Mouse (Mus musculus) liver, embryonic 13.5 days (tissue): ENCODE measurements around the gene Camta2. TPM values are rescaled to one million over a fixed set of nuclear protein-coding genes. Genes with fewer than 3 reads are reported as not detected.
A peak's percentile ranks its signal among the peaks of the same experiment; 100 is the strongest.

Source experiments
- ATAC-seq: fragments of 200-750 bp; cut with Nextera tagmentation; 2 replicates; pipeline ENCODE4 v1.8.0; 2017; ENCODE audit warnings: low read depth, mild to moderate bottlenecking, moderate number of reproducible peaks, moderate library complexity
- DNase-seq: peaks from one replicate; pipeline ENCODE4 v3.0.0; 2022
- H3K27ac ChIP-seq: fragments of 300-500 bp; sonication (generic); 2 replicates; pipeline ENCODE4 v1.5.1; 2015; ENCODE audit warnings: moderate library complexity, mild to moderate bottlenecking, inconsistent platforms
- H3K27me3 ChIP-seq: fragments of 300-500 bp; sonication (generic); 2 replicates; pipeline ENCODE4 v1.6.1; 2015; ENCODE audit warnings: mild to moderate bottlenecking, inconsistent platforms
- H3K36me3 ChIP-seq: fragments of 300-500 bp; sonication (generic); 2 replicates; pipeline ENCODE4 v1.6.1; 2015; ENCODE audit warnings: mild to moderate bottlenecking, inconsistent platforms
- H3K4me1 ChIP-seq: fragments of 300-500 bp; sonication (generic); replicated peaks from 2 replicates; pipeline ENCODE4 v1.6.1; 2015; ENCODE audit warnings: inconsistent platforms
- H3K4me2 ChIP-seq: fragments of 300-500 bp; sonication (generic); 2 replicates; pipeline ENCODE4 v1.6.1; 2015; ENCODE audit warnings: inconsistent platforms, mild to moderate bottlenecking, moderate library complexity
- H3K4me3 ChIP-seq: fragments of 300-500 bp; sonication (generic); replicated peaks from 2 replicates; pipeline ENCODE4 v1.5.1; 2015; ENCODE audit warnings: mild to moderate bottlenecking, inconsistent platforms
- H3K9ac ChIP-seq: fragments of 300-500 bp; sonication (generic); 2 replicates; pipeline ENCODE4 v1.6.1; 2015; ENCODE audit warnings: mild to moderate bottlenecking, inconsistent platforms
- H3K9me3 ChIP-seq: fragments of 300-500 bp; sonication (generic); replicated peaks from 2 replicates; pipeline ENCODE4 v1.6.1; 2016; ENCODE audit warnings: inconsistent platforms
- WGBS: fragments of 180-500 bp; shearing (Covaris S2); methylation state at CpG from one replicate; pipeline ENCODE4 v1.1.7; 2015; ENCODE audit not compliant: insufficient replicate concordance; 5-methylcytosine and 5-hydroxymethylcytosine counted together
- polyA plus RNA-seq: library from polyadenylated mRNA; unstranded; fragments of >200 nt; fragmentation: Nextera tagmentation; extraction: Ambion mirVana; gene quantifications from 2 replicates; pipeline ENCODE4 v1.2.1, GENCODE M21; 2015

The Camta2 gene
- polyA plus RNA-seq, result 2.8 and 3.6 TPM in 2 replicates

- WGBS, result 0% methylated on average over 53 of the region's 55 CpGs
- Histone ChIP-seq H3K36me3 (peaks cover 15% of the 10 kb centered on the region), H3K27ac (peak within 1 kb of the TSS; percentile 74), H3K4me2 (peak within 1 kb of the TSS; percentile 96), H3K27me3 (0 out of 2 replicates have a peak, but pooled peaks cover 3% of the 10 kb centered on the region), H3K4me3 (peak within 1 kb of the TSS; percentile 81), H3K4me1 (peaks cover 30% of the 10 kb centered on the region), H3K9me3 (no peaks in the 10 kb centered on the region), H3K9ac (peak within 1 kb of the TSS; percentile 87)
- peak; percentile 71 for ATAC-seq
- peak; percentile 70 for DNase-seq
These were observed at the start of gene Camta2 for GRCm38 (mm10) chr11:70687601-70688199. TSS of gene Camta2 (minus strand) at chr11:70688105.

- ATAC-seq (no peak), DNase-seq (no peak)
- H3K4me2 ChIP-seq, result no peak overlapping the region
- peaks cover 3% of the 10 kb centered on the region for H3K4me1 ChIP-seq
- H3K27ac ChIP-seq, result no peak overlapping the region
- no peak overlapping the region for H3K4me3 ChIP-seq
- peaks cover 32% of the 10 kb centered on the region for H3K27me3 ChIP-seq
- H3K9me3 ChIP-seq, result no peaks in the 10 kb centered on the region
- 48% methylated on average over 5 of the region's 5 CpGs for WGBS
- peaks cover 2% of the 10 kb centered on the region; the same call in 1 of the 2 replicates for H3K36me3 ChIP-seq
- no peak overlapping the region for H3K9ac ChIP-seq
These were observed 45.4 kb upstream of the Camta2 start for GRCm38 (mm10) chr11:70733256-70733655.

- no peak for DNase-seq
- Histone ChIP-seq H3K9me3 (no peaks in the 10 kb centered on the region), H3K4me1 (no peaks in the 10 kb centered on the region; the same call in none of the 2 replicates), H3K4me2 (no peak overlapping the region), H3K4me3 (no peak overlapping the region), H3K36me3 (peaks cover 18% of the 10 kb centered on the region), H3K27me3 (peaks cover 20% of the 10 kb centered on the region), H3K9ac (no peak overlapping the region), H3K27ac (peak overlapping the region; percentile 39; the same call in 1 of the 2 replicates)
- no peak for ATAC-seq
- WGBS, result 57% methylated on average over 5 of the region's 5 CpGs
These were observed 43.3 kb upstream of the Camta2 start for GRCm38 (mm10) chr11:70731178-70731577.

- H3K27ac ChIP-seq, result peak overlapping the region; percentile 39
- H3K4me1 ChIP-seq, result no peaks in the 10 kb centered on the region; the same call in none of the 2 replicates
- H3K36me3 ChIP-seq, result peaks cover 24% of the 10 kb centered on the region
- H3K9ac ChIP-seq, result no peak overlapping the region
- no peak for DNase-seq
- WGBS, result 59% methylated on average over 9 of the region's 9 CpGs
- no peak overlapping the region for H3K4me2 ChIP-seq
- no peaks in the 10 kb centered on the region for H3K9me3 ChIP-seq
- ATAC-seq, result peak; percentile 54; the same call in 1 of the 2 replicates
- peaks cover 18% of the 10 kb centered on the region for H3K27me3 ChIP-seq
- no peak overlapping the region for H3K4me3 ChIP-seq
These were observed 42.6 kb upstream of the Camta2 start for GRCm38 (mm10) chr11:70730427-70731038.

- peaks cover 44% of the 10 kb centered on the region for H3K36me3 ChIP-seq
- WGBS, result 39% methylated on average over 5 of the region's 5 CpGs
These were observed 39.5 kb upstream of the Camta2 start for GRCm38 (mm10) chr11:70727385-70727784.

GRCm38 (mm10) chr11:70726585-70726984, 38.7 kb upstream of the Camta2 start:
- Histone ChIP-seq H3K9ac (no peak overlapping the region), H3K36me3 (peaks cover 44% of the 10 kb centered on the region), H3K27ac (no peak overlapping the region), H3K27me3 (peaks cover 11% of the 10 kb centered on the region; the same call in 1 of the 2 replicates), H3K4me1 (no peaks in the 10 kb centered on the region; the same call in 1 of the 2 replicates), H3K4me3 (no peak overlapping the region), H3K4me2 (no peak overlapping the region), H3K9me3 (no peaks in the 10 kb centered on the region)
- WGBS, result 73% methylated on average over 2 of the region's 2 CpGs
- ATAC-seq (no peak), DNase-seq (no peak)

More at GRCm38 (mm10) chr11:70727385-70727784, 39.5 kb upstream of the Camta2 start:
- Histone ChIP-seq H3K9ac (no peak overlapping the region), H3K4me3 (no peak overlapping the region), H3K4me1 (no peaks in the 10 kb centered on the region; the same call in 1 of the 2 replicates), H3K9me3 (no peaks in the 10 kb centered on the region), H3K4me2 (no peak overlapping the region), H3K27me3 (peaks cover 11% of the 10 kb centered on the region; the same call in 1 of the 2 replicates), H3K27ac (no peak overlapping the region)
- no peak for DNase-seq
- ATAC-seq, result no peak

GRCm38 (mm10) chr11:70724706-70725105, 36.8 kb upstream of the Camta2 start:
- no peak overlapping the region for H3K4me3 ChIP-seq
- 78% methylated on average over 9 of the region's 9 CpGs for WGBS
- no peak for ATAC-seq
- peaks cover 55% of the 10 kb centered on the region for H3K36me3 ChIP-seq
- H3K4me1 ChIP-seq, result no peaks in the 10 kb centered on the region
- H3K27ac ChIP-seq, result no peak overlapping the region
- H3K9ac ChIP-seq, result no peak overlapping the region
- H3K4me2 ChIP-seq, result no peak overlapping the region
- peaks cover 9% of the 10 kb centered on the region; the same call in 1 of the 2 replicates for H3K27me3 ChIP-seq
- no peaks in the 10 kb centered on the region for H3K9me3 ChIP-seq
- DNase-seq, result no peak

- Histone ChIP-seq H3K27me3 (peaks cover 13% of the 10 kb centered on the region), H3K4me1 (no peaks in the 10 kb centered on the region), H3K4me2 (no peak overlapping the region), H3K4me3 (no peak overlapping the region), H3K9ac (no peak overlapping the region), H3K27ac (no peak overlapping the region), H3K9me3 (no peaks in the 10 kb centered on the region), H3K36me3 (peaks cover 59% of the 10 kb centered on the region)
- ATAC-seq (no peak), DNase-seq (no peak)
- 78% methylated on average over 3 of the region's 3 CpGs for WGBS
These were observed 33.2 kb upstream of the Camta2 start for GRCm38 (mm10) chr11:70721072-70721471.

GRCm38 (mm10) chr11:70720567-70720966, 32.7 kb upstream of the Camta2 start:
- Histone ChIP-seq H3K9ac (no peak overlapping the region), H3K4me3 (no peak overlapping the region), H3K27ac (no peak overlapping the region), H3K9me3 (no peaks in the 10 kb centered on the region), H3K4me2 (no peak overlapping the region), H3K27me3 (peaks cover 13% of the 10 kb centered on the region), H3K36me3 (peaks cover 57% of the 10 kb centered on the region), H3K4me1 (no peaks in the 10 kb centered on the region)
- 25% methylated on average over 3 of the region's 3 CpGs for WGBS
- no peak for ATAC-seq
- no peak for DNase-seq

- Histone ChIP-seq H3K9me3 (no peaks in the 10 kb centered on the region), H3K27ac (no peak overlapping the region), H3K4me3 (no peak overlapping the region), H3K36me3 (peaks cover 37% of the 10 kb centered on the region), H3K9ac (no peak overlapping the region), H3K27me3 (peaks cover 9% of the 10 kb centered on the region), H3K4me2 (no peak overlapping the region), H3K4me1 (no peaks in the 10 kb centered on the region)
- 65% methylated on average over 5 of the region's 5 CpGs for WGBS
- ATAC-seq (no peak), DNase-seq (no peak)
These were observed 30.6 kb upstream of the Camta2 start for GRCm38 (mm10) chr11:70718481-70718880.

- H3K9me3 ChIP-seq, result no peaks in the 10 kb centered on the region
- DNase-seq, result no peak
- no peak overlapping the region for H3K9ac ChIP-seq
- no peak for ATAC-seq
- peaks cover 8% of the 10 kb centered on the region; the same call in 1 of the 2 replicates for H3K27me3 ChIP-seq
- H3K27ac ChIP-seq, result no peak overlapping the region
- H3K4me3 ChIP-seq, result no peak overlapping the region
- no peak overlapping the region for H3K4me2 ChIP-seq
- peaks cover 34% of the 10 kb centered on the region for H3K36me3 ChIP-seq
- 69% methylated on average over 6 of the region's 6 CpGs for WGBS
- no peaks in the 10 kb centered on the region for H3K4me1 ChIP-seq
These were observed 27.9 kb upstream of the Camta2 start for GRCm38 (mm10) chr11:70715832-70716231.
